Mouse (Mus musculus) mature B cell (primary cell): ENCODE results near the gene Pptc7.

Experiments
- in situ Hi-C: fragments of 300-500 bp; cut with MboI; formaldehyde crosslinking; loops from 2 replicates; pipeline ENCODE4 v1.14.3; 2019

Pptc7 gene

GRCm38 (mm10) chr5:122284183-122285028, at the start of gene Pptc7:
Pptc7 (plus strand) TSS chr5:122284365.
- in situ Hi-C loops = no loop called here

- in situ Hi-C loops = no loop called here
Observed at GRCm38 (mm10) chr5:122235196-122235836, 48.8 kb upstream of the Pptc7 start.

- in situ Hi-C loops = no loop called here
Observed at GRCm38 (mm10) chr5:122237200-122237599, 47.0 kb upstream of the Pptc7 start.

DNA sequence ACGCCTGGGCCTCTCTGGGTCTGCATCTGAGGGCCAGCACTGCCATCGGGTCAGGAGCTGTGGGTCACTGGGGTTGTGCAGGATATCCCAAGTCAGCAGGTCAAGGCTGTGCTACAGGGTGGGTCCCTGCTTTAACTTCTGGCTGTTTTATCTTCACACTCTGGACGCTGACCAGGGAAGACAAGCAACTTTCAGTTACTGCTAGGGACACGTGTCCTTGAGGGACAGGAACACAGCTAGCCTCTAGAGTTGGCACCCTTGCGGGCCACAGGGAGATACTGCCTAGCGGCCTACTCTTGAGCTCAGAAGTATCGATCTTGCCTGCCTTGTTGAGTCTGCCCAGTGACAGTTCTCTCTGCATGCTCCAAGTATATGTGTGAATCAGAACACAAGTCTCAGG, 44.5 kb upstream of the Pptc7 start:
- in situ Hi-C loops = no loop called here

GRCm38 (mm10) chr5:122240521-122240920, 43.6 kb upstream of the Pptc7 start:
- in situ Hi-C loops = no loop called here

DNA sequence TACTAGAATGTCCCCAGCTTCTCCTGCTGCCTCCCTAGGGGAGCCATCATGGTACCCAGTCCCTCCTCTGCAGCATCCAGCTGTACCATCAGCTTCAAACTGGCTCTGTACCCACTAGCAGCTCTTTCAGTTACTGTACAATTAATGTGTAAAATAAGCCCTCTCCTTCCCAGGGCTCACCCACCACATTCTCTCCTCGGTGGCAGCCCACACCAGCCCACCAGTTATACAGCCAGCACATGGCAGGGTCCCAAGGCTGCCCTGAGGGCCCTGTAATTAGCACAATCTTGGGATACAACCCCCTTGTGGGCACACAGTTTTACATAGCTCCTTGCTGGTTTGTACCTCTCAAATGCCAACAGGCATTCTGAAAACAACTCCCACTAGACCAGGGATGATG, 43.2 kb upstream of the Pptc7 start:
- in situ Hi-C loops = no loop called here

DNA sequence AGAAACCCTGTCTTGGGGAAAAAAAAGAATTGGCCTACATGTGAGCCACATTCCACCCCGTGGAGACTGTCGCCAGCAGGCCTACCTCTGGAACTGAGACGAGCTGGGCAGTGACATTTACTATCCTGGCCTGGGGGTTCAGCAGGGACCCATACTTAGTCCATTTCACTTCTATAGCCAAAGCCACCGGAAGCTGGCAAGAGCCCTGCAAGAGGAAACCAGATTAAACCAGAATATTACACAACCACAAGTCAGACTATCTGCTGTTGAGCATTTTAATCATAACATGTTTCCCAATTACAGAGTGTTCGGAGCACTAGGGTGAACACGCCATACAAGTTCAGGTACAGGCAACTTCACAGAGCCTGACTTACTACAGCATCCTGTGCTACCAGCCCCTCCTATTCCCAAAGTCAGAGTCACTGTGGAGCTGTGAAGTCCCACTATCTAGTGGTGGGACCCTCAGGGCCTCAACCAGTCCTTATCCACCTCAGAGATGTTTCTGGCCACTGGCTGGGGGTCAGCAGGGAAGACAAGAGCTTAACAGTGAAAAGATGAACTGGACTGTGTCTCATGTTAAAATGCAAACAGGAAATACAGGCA, 41.5 kb upstream of the Pptc7 start:
- in situ Hi-C loops = no loop called here

DNA sequence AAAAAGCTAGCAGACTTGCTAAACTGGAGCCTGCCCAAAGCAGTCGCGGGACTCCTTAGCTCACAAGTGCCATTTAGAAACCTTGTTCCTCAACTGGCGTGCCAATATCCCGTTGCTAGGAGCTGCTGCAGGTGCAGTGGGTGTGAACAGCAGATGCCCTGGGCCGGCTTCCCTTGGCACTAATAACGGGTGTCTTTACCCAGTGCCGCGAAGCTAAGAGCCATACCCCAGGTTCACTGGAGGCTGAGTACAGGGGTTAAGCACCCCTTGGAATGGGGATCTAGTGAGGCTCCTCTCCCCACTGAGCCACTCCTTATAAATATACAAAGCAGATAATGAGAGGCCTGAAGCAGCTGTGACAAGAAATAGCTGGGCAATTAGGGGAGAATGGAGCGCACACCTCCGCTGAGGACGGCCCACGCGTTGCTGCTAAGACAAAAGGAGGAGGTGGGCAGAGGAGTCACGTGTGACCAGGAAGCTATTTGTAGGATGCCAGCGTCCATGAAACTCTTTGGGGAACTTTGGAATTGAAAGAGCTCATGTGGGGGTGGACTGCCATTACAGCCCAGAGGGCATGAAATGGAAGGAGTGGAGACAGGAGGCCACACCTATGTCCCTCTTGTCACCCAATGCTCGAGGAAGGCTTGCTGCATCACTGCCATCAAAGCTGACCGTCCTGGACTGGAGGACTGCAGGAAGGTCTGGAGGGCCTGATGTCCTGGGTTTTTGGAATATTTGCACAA, 40.2 kb upstream of the Pptc7 start:
- in situ Hi-C loops = no loop called here

DNA sequence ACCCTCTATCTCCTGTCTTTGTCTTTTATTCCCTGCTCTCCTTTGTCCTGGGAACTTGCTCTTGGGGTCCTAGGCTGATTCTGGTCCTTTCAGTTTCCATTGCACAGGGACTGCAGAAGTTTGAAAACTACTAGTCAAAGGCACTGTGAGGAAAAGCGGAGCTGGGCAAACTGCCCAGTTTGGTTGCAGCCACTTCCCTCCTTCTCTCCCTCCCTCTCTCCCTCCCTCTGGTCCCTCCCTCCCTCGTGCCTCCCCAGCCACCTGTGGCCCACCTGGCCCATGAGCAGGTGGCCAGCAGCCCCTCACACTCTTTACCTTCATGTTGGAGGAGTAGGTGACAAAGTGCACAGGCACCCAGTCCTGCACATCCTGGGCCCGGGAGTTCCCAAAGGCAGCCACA, 39.0 kb upstream of the Pptc7 start:
- in situ Hi-C loops = no loop called here

- in situ Hi-C loops = no loop called here
Observed at GRCm38 (mm10) chr5:122246547-122247167, 37.5 kb upstream of the Pptc7 start.

DNA sequence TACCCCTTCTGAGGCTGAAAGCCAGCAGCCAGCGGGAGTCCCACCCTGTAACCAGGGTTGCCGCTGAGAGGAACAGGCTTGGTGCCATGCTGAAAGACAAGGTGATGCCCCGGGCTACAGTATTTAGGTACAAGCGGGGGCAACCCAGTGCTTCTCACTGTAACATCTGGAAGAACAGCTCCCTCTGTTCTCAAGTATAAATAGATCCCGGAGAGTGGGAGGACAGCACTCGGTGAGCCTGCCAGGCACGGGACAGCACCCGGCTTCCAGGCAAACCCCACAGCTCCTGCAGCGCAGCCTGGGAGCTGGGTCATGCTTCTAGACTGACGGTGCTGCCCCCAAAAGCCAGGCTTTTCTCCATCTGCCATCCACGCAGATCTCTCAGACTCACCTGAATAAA, 36.6 kb upstream of the Pptc7 start:
- in situ Hi-C loops = no loop called here

GRCm38 (mm10) chr5:122247934-122248333, 36.2 kb upstream of the Pptc7 start:
- in situ Hi-C loops = no loop called here

GRCm38 (mm10) chr5:122249281-122249680, 34.9 kb upstream of the Pptc7 start:
- in situ Hi-C loops = no loop called here

DNA sequence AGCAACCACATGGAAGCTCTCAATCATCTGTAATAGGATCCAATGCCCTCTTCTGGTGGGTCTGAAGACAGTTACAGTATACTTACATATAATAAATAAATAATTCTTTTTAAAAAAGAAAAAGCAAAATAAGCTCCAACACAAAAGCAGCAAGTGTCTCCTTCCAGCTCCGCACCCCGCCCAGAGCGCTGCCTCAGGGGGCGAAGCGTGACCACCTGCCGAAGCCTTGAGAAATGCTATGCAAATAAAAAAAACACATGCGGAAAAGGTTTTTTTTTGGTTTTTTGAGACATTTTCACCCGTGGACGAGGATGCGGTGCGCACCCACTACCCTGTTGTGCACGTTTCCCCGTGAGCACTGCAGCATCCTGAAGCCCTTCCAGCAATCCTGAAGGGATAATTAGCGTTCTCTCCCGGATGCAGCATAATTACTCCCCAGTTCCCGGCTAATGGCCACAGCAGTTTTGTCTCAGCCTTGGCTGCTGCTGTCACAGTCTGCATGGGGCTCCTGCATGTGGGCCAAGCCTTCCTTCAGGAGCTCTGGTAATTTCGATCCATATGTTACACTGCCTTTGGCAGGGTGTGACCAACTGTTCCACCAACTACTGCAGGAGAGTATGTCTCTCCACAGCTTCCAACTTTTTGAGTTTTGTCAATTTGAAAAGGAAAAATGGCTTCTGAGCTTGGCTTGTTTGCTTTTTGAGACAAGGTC, 32.1 kb upstream of the Pptc7 start:
- in situ Hi-C loops = no loop called here

- in situ Hi-C loops = no loop called here
Observed at GRCm38 (mm10) chr5:122258027-122258741, 26.0 kb upstream of the Pptc7 start.

DNA sequence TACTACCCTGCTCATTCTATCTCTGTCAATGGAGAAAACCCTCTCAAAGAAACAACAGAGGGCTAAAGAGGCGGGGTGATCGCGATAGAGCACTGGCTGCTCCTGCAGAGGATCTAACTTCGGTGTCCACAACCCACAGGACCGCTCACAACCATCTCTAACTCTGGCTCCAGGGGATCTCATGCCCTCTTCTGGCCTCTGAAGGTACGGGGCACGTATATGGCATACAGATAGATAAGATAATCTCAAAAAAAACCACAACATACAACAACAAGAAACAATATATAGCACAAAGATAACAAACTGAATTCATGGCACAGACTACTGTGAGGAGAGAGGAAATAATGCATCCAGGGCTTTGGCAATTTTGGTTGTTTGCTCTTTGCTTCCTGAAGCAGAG, 22.1 kb upstream of the Pptc7 start:
- in situ Hi-C loops = loop anchor here (5.0 kb wide), 1 partner anchor 40 kb away; no protein-coding TSS in a partner anchor

GRCm38 (mm10) chr5:122263933-122264905, 19.9 kb upstream of the Pptc7 start, which contains the start of gene Tctn1:
Tctn1 (minus strand) TSS chr5:122264460.
- in situ Hi-C loops = loop anchor here (5.0 kb wide), 1 partner anchor 42 kb away; no protein-coding TSS in a partner anchor

- in situ Hi-C loops = no loop called here
Observed at GRCm38 (mm10) chr5:122265187-122265586, 19.0 kb upstream of the Pptc7 start.

DNA sequence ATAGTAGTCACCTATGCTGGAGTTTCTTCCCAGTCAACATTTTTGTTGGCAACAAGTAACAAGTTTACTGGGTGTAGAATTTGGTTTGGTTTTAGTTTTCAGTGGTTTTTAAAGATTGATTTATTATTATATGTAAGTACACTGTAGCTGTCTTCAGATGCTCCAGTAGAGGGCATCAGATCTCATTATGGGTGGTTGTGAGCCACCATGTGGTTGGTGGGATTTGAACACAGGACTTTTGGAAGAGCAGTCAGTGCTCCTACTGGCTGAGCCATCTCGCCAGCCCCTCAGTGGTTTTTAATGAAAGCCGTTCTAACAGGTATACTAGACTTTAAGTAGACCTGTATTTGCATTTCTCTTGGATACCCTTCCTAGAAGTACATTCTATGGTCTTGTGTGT, 18.2 kb upstream of the Pptc7 start:
- in situ Hi-C loops = no loop called here
